Mouse (Mus musculus) C2C12 (cell line): Measurements from ENCODE around the gene Phlpp1. TPM values are rescaled to one million over a fixed set of nuclear protein-coding genes. Genes with fewer than 3 reads are reported as not detected.

ENCODE experiments used
- H3K27me3 ChIP-seq: one replicate; pipeline ENCODE4 v1.6.1; 2011; ENCODE audit not compliant: control insufficient read depth, insufficient read depth, insufficient read length
- H3K36me3 ChIP-seq: one replicate; pipeline ENCODE4 v1.6.1; 2011; ENCODE audit not compliant: control insufficient read depth, insufficient read depth
- H3K4me3 ChIP-seq: one replicate; pipeline ENCODE4 v1.5.1; 2011; ENCODE audit warnings: mild to moderate bottlenecking, control low read depth; ENCODE audit not compliant: poor library complexity, insufficient read depth, severe bottlenecking
- H3K79me2 ChIP-seq: one replicate; pipeline ENCODE4 v1.6.1; 2011; ENCODE audit not compliant: control insufficient read depth, insufficient read depth
- H3K79me3 ChIP-seq: one replicate; pipeline ENCODE4 v1.6.1; 2011; ENCODE audit warnings: low read depth, control low read depth
- H3ac ChIP-seq: one replicate; pipeline ENCODE3; 2011; ENCODE audit warnings: low read depth; ENCODE audit not compliant: control insufficient read depth, insufficient read length
- CEBPB ChIP-seq: IDR thresholded peaks from one replicate; pipeline ENCODE4 v1.6.1; 2011; ENCODE audit warnings: low read depth, mild to moderate bottlenecking, control low read depth, moderate library complexity
- CTCF ChIP-seq: IDR thresholded peaks from one replicate; pipeline ENCODE4 v1.5.1; 2011; ENCODE audit not compliant: control insufficient read depth, insufficient read depth, insufficient read length
- FOSL1 ChIP-seq: IDR thresholded peaks from one replicate; pipeline ENCODE4 v1.8.0; 2011; ENCODE audit warnings: mild to moderate bottlenecking, low read length; ENCODE audit not compliant: poor library complexity, insufficient read depth, severe bottlenecking
- MAX ChIP-seq: IDR thresholded peaks from one replicate; pipeline ENCODE4 v1.6.1; 2011; ENCODE audit warnings: mild to moderate bottlenecking, control low read depth
- MYOD1 ChIP-seq: IDR thresholded peaks from one replicate; pipeline ENCODE4 v1.6.1; 2011; ENCODE audit warnings: low read depth; ENCODE audit not compliant: control insufficient read depth, insufficient read length
- MYOG ChIP-seq: IDR thresholded peaks from one replicate; pipeline ENCODE4 v1.6.1; 2011; ENCODE audit not compliant: control insufficient read depth, insufficient read length; ENCODE audit errors: extremely low read depth
- USF1 ChIP-seq: IDR thresholded peaks from one replicate; pipeline ENCODE4 v1.6.1; 2011; ENCODE audit warnings: low read depth, mild to moderate bottlenecking, control low read depth, moderate library complexity
- polyA plus RNA-seq: library from polyadenylated mRNA; unstranded; fragments of >200 nt; fragmentation: generic; extraction: Trizol; gene quantifications from one replicate; pipeline ENCODE4 v1.2.1, GENCODE M21; 2012; ENCODE audit warnings: missing spikeins

Gene Phlpp1
- polyA plus RNA-seq, 1 experiment: 6.3 TPM

GRCm38 (mm10) chr1:106151846-106152245 is 19.7 kb upstream of the Phlpp1 start:
- no peak overlapping the region for H3K4me3 ChIP-seq
- H3K79me3 ChIP-seq: no peaks in the 10 kb centered on the region
- no peaks in the 10 kb centered on the region for H3K27me3 ChIP-seq
- H3ac ChIP-seq: no peak overlapping the region
- H3K36me3 ChIP-seq: no peaks in the 10 kb centered on the region
- H3K79me2 ChIP-seq: no peaks in the 10 kb centered on the region
- no peak for TF ChIP-seq CEBPB
- TF ChIP-seq MYOG: no peak
- no peak for TF ChIP-seq USF1
- TF ChIP-seq MYOD1: no peak
- no peak for TF ChIP-seq CTCF
- no peak for TF ChIP-seq FOSL1
- no peak for TF ChIP-seq MAX

GRCm38 (mm10) chr1:106152742-106153141 is 18.8 kb upstream of the Phlpp1 start:
- TF ChIP-seq CEBPB: no peak
- no peak for TF ChIP-seq USF1
- TF ChIP-seq MYOG: no peak
- TF ChIP-seq MAX: no peak
- no peak for TF ChIP-seq FOSL1
- no peak for TF ChIP-seq MYOD1
- TF ChIP-seq CTCF: no peak
- no peaks in the 10 kb centered on the region for H3K79me2 ChIP-seq
- H3K27me3 ChIP-seq: no peaks in the 10 kb centered on the region
- no peak overlapping the region for H3ac ChIP-seq
- no peaks in the 10 kb centered on the region for H3K79me3 ChIP-seq
- H3K4me3 ChIP-seq: no peak overlapping the region
- H3K36me3 ChIP-seq: no peaks in the 10 kb centered on the region

- no peak for TF ChIP-seq CTCF
- no peak for TF ChIP-seq MYOD1
- TF ChIP-seq USF1: no peak
- no peak for TF ChIP-seq FOSL1
- TF ChIP-seq MYOG: no peak
- no peak for TF ChIP-seq MAX
- no peak for TF ChIP-seq CEBPB
- Histone ChIP-seq H3K27me3 (no peaks in the 10 kb centered on the region), H3K36me3 (no peaks in the 10 kb centered on the region), H3K79me2 (no peaks in the 10 kb centered on the region), H3ac (no peak overlapping the region), H3K79me3 (no peaks in the 10 kb centered on the region), H3K4me3 (no peak overlapping the region)
Observed at GRCm38 (mm10) chr1:106154590-106154989, 17.0 kb upstream of the Phlpp1 start.

- TF ChIP-seq MAX: no peak
- no peak for TF ChIP-seq MYOG
- no peak for TF ChIP-seq CEBPB
- TF ChIP-seq MYOD1: no peak
- TF ChIP-seq USF1: no peak
- no peak for TF ChIP-seq FOSL1
- TF ChIP-seq CTCF: no peak
- Histone ChIP-seq H3K79me2 (no peaks in the 10 kb centered on the region), H3ac (no peak overlapping the region)
Observed at GRCm38 (mm10) chr1:106155087-106155567, 16.4 kb upstream of the Phlpp1 start.

GRCm38 (mm10) chr1:106155702-106156101 is 15.8 kb upstream of the Phlpp1 start:
- Histone ChIP-seq H3ac (no peak overlapping the region), H3K36me3 (no peaks in the 10 kb centered on the region), H3K79me3 (no peaks in the 10 kb centered on the region), H3K27me3 (no peaks in the 10 kb centered on the region), H3K4me3 (no peak overlapping the region), H3K79me2 (no peaks in the 10 kb centered on the region)
- TF ChIP-seq USF1 (no peak), MAX (no peak), CEBPB (no peak), CTCF (no peak), FOSL1 (no peak), MYOD1 (no peak), MYOG (no peak)

More at GRCm38 (mm10) chr1:106155087-106155567, 16.4 kb upstream of the Phlpp1 start:
- H3K79me3 ChIP-seq: no peaks in the 10 kb centered on the region
- no peaks in the 10 kb centered on the region for H3K36me3 ChIP-seq
- H3K27me3 ChIP-seq: no peaks in the 10 kb centered on the region
- no peak overlapping the region for H3K4me3 ChIP-seq

GRCm38 (mm10) chr1:106157961-106158515 is 13.5 kb upstream of the Phlpp1 start:
- no peak for TF ChIP-seq USF1
- TF ChIP-seq MYOG: no peak
- no peak for TF ChIP-seq MAX
- no peak for TF ChIP-seq CEBPB
- TF ChIP-seq FOSL1: no peak
- TF ChIP-seq MYOD1: no peak
- no peak for TF ChIP-seq CTCF
- H3K4me3 ChIP-seq: no peak overlapping the region
- no peaks in the 10 kb centered on the region for H3K36me3 ChIP-seq
- H3K79me2 ChIP-seq: no peaks in the 10 kb centered on the region
- no peak overlapping the region for H3ac ChIP-seq
- no peaks in the 10 kb centered on the region for H3K79me3 ChIP-seq
- no peaks in the 10 kb centered on the region for H3K27me3 ChIP-seq
